Mouse (Mus musculus) gastrocnemius, postnatal 10 days (tissue): Measurements from ENCODE around the gene Cntn5. TPM values are rescaled to one million over a fixed set of nuclear protein-coding genes. Genes with fewer than 3 reads are reported as not detected.

ENCODE experiments used
- DNase-seq: peaks from one replicate; pipeline ENCODE4 v3.0.0; 2021; ENCODE audit warnings: mixed read lengths
- total RNA-seq, 2 experiments: library from RNA; stranded (reverse); gene quantifications; 2 replicates each; pipeline ENCODE4 v1.2.3; 2021

Cntn5 gene
- total RNA-seq, 2 experiments from 2014 or later: 0.09 to 0.11 TPM

GRCm38 (mm10) chr9:9937444-9938436, 966.8 kb downstream of the Cntn5 start:
- DNase-seq: no peak

GRCm38 (mm10) chr9:9920580-9920979, 984.0 kb downstream of the Cntn5 start:
- DNase-seq: no peak

- DNase-seq: no peak
Observed at GRCm38 (mm10) chr9:9899070-9899469, 1005.5 kb downstream of the Cntn5 start.

GRCm38 (mm10) chr9:9886210-9886609, 1018.4 kb downstream of the Cntn5 start:
- no peak for DNase-seq

GRCm38 (mm10) chr9:9882779-9883383, 1021.7 kb downstream of the Cntn5 start:
- DNase-seq: no peak

GRCm38 (mm10) chr9:9872112-9873035, 1032.2 kb downstream of the Cntn5 start:
- no peak for DNase-seq

- no peak for DNase-seq
Observed at GRCm38 (mm10) chr9:9860631-9861030, 1043.9 kb downstream of the Cntn5 start.

- no peak for DNase-seq
Observed at GRCm38 (mm10) chr9:9859323-9859722, 1045.3 kb downstream of the Cntn5 start.

- DNase-seq: no peak
Observed at GRCm38 (mm10) chr9:9854791-9855190, 1049.8 kb downstream of the Cntn5 start.

- no peak for DNase-seq
Observed at GRCm38 (mm10) chr9:9830231-9830630, 1074.3 kb downstream of the Cntn5 start.

- DNase-seq: no peak
Observed at GRCm38 (mm10) chr9:9819963-9820362, 1084.6 kb downstream of the Cntn5 start.

GRCm38 (mm10) chr9:9817477-9817876, 1087.1 kb downstream of the Cntn5 start:
- DNase-seq: no peak

GRCm38 (mm10) chr9:9799546-9799945, 1105.0 kb downstream of the Cntn5 start:
- no peak for DNase-seq

GRCm38 (mm10) chr9:9783680-9784079, 1120.9 kb downstream of the Cntn5 start:
- no peak for DNase-seq

GRCm38 (mm10) chr9:9781157-9781884, 1123.3 kb downstream of the Cntn5 start:
- no peak for DNase-seq

- no peak for DNase-seq
Observed at GRCm38 (mm10) chr9:9779646-9780045, 1124.9 kb downstream of the Cntn5 start.

- no peak for DNase-seq
Observed at GRCm38 (mm10) chr9:9770777-9771176, 1133.8 kb downstream of the Cntn5 start.

- no peak for DNase-seq
Observed at GRCm38 (mm10) chr9:9769659-9770058, 1134.9 kb downstream of the Cntn5 start.

- no peak for DNase-seq
Observed at GRCm38 (mm10) chr9:9718145-9718544, 1186.4 kb downstream of the Cntn5 start.

GRCm38 (mm10) chr9:9708671-9709070, 1195.9 kb downstream of the Cntn5 start:
- no peak for DNase-seq

GRCm38 (mm10) chr9:9707766-9708165, 1196.8 kb downstream of the Cntn5 start:
- no peak for DNase-seq

GRCm38 (mm10) chr9:9705180-9705579, 1199.4 kb downstream of the Cntn5 start:
- no peak for DNase-seq
